Mouse (Mus musculus): ENCODE data around the gene Lrrc4.

DNA sequence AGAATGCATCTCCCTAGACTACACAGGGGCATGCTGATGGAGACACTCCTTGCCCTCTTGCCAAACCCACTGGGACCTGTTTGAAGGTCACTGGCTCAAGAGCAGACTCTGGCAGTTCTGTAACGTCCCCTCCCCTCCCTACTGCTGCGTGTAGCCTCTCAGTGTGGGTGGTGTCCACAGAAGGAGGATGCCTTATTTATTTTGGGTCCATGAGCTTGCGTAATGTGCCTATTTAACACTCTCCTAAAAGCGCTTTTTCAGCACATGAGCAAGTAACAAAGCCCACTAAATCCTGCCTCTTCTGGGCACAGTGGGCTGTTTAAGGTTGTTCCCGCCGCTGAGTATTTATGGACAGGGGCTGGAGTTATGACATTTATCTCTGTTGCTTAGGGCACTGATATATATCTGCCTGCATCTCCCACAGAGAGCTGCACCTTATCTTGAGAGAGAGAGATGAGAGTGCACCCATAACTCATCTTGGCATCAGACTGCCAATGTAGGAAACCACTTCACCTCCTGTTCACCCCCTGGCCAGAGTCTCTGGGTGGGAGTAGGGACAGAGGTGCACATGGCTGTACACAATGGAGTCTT, 63.6 kb downstream of the Lrrc4 start:
- TF ChIP-seq POLR2A (IDR thresholded peaks at IDR 0.05; ENCODE audit: borderline replicate concordance, control insufficient read depth, low read depth, low read length) (no peak), CTCF (IDR thresholded peaks at IDR 0.05; ENCODE audit: control insufficient read depth, insufficient read depth, low read length) (no peak)
